Mouse (Mus musculus): ENCODE results near the gene Tm4sf4. TPM values are rescaled to one million over a fixed set of nuclear protein-coding genes. Genes with fewer than 3 reads are reported as not detected.

Tm4sf4 gene
- polyA plus RNA-seq (2012; rRNA removed), result 6.4 and 13.8 TPM in 2 replicates

DNA sequence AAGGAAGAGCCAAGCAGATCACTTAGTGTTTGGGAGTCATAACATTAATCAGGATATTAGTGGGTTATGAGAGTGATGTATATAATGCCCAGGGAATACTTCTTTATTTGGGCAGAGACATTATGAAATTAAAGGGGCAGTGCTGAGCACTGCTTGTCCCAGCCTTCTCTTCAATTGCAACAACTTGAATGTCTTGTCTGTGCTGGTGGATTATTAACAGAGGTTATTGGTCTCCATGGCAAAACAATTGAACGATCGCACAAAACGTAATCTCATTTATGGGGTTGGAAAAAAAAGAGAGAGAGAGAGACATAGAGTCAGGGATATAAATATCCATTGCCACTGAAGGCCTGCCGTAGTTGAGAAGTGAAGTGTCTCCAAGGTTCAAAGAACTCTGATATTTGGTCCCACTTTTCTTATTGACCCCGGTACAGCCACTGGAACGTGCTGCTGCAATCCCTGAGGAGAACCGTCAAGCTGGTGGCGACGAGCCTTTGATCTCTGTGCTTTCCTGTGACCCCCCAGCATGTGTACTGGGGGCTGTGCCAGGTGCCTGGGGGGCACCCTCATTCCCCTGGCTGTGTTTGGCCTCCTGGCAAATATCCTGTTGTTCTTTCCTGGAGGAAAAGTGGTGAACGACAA lies at the start of gene Tm4sf4:
Gene Tm4sf4, plus strand, starts transcription at position 226 of the 642 bp plus-strand sequence.
- DNase-seq (ENCODE audit: low read depth), result no peak

DNA sequence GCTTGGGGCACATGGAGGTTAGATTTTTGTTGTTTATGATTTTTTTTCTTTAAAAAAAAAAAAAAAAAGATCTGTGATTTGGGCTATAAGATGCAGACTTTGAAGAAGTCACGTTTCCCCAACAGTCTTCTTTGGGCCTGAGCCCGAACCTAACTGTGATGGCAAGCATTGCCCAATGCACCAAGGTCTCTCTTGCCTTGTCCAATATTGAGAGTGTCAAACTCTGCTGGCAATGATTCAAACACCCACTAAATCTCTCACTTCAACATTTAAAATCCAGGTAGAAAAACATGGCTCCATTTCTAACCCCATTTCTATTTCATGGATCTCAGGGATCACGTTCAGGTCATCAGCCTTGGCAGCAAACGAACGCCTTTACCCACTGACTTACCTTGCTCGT lies 38.7 kb upstream of the Tm4sf4 start:
- DNase-seq (ENCODE audit: low read depth), result no peak

DNA sequence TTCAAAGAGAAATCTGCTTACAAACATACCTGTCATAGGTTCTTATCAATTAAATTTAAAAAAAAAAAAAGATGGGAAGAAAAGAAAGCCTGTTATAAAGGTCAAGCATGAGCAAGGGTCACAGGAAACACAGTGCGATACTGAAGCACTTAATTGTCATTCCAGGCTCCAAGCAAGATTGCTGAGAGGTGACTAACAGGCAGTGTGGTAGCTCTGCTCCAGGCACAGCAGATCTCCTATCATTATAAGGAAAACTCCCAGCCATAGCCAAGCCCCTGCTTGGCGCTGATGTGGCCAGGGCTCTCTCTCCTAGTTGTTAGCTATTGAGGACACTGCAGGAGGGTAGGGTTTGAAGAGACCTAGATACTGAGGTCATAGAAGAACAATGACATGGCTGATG lies 38.2 kb upstream of the Tm4sf4 start:
- no peak for DNase-seq (ENCODE audit: low read depth)

DNA sequence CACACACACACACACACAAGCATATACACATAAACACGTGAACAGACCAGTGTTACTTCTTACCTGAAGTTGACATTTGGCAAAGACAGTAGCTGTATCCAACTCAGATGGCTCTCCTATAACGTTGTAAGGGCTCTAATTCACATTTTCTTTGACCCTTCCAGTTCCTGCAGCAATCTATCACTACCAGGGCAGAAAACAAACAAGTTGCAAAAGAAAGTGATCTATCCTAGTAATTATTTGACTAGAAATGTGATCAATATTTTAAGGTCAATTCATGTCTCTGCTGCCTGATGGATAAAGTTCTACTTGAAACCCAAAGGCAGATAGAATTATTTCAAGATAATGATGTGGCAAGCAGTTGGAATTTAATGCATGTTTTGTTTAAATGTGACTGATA lies 37.5 kb upstream of the Tm4sf4 start:
- no peak for DNase-seq (ENCODE audit: low read depth)

DNA sequence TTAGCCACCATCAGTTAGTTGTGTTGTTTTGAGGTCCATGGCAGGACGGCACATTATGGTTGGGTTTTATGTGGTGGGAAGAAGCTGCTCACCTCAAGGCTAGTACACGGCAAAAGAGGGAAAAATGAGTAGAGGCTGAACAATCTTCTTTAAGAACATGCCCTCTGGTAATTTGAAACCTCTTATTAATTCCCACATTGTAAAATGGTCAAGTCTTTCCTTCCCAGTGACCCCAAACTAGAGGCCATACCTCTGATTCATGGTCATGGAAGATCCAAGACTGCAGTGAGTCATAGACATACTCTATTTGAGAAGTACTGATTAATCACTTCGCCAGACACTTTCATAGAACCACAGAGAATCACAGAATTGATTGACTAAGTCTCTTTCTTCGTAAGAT lies 13.6 kb upstream of the Tm4sf4 start:
- DNase-seq (ENCODE audit: low read depth), result no peak

DNA sequence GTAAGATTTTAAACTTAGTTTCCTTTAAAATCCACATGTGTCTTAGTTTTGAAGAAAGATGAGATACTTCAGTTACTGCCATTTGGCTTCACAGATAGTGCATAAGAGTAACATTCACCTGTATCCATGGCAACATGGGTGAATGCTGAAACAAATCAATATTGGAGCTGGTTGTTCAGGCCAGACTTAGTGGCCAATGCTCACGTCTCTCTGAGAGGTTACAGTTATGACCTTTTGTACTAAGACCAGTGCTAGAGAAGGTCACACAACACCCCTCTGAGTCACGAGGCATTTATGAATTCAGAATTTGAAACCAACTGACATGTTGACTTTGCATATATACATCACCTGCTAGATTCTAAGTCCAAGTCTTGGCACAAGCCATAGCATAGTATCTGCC lies 4.9 kb upstream of the Tm4sf4 start:
- no peak for DNase-seq (ENCODE audit: low read depth)

DNA sequence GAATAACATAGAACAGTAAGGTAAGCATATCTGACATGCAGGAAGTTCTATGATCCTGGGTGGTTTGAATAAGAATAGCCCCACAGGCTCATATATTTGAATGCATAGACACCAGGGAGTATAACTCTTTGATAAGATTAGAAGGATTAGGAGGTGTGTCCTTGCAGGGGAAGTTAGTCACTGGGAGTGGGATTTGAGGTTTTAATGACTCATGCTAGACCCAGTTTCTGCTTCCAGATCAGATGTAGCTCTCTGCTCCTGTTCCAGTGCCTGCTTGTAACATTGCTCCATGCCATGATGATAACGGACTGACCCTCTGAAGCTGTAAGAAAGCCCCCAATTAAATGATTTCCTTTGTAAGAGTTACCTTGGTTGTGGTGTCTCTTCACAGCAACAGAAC lies 4.5 kb upstream of the Tm4sf4 start:
- DNase-seq (ENCODE audit: low read depth), result no peak

DNA sequence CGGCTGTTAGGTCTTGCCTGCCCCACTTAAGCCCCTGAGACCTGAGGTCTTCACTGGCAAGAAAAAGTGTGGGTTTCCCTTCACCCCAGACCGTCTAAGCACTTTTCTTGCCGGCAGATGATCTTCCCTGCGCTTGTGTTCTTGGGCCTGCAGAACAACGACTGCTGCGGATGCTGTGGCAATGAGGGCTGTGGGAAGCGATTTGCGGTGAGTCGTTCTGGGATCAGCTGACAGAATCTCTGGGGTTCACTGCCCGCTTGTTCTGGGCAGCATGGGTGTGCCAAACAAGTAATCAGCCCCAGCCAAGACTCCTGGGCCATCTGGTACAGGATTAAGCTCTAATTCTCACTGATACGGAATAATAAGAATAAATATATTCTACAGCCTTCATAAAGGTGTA lies 1.2 kb downstream of the Tm4sf4 start:
- no peak for DNase-seq (ENCODE audit: low read depth)

DNA sequence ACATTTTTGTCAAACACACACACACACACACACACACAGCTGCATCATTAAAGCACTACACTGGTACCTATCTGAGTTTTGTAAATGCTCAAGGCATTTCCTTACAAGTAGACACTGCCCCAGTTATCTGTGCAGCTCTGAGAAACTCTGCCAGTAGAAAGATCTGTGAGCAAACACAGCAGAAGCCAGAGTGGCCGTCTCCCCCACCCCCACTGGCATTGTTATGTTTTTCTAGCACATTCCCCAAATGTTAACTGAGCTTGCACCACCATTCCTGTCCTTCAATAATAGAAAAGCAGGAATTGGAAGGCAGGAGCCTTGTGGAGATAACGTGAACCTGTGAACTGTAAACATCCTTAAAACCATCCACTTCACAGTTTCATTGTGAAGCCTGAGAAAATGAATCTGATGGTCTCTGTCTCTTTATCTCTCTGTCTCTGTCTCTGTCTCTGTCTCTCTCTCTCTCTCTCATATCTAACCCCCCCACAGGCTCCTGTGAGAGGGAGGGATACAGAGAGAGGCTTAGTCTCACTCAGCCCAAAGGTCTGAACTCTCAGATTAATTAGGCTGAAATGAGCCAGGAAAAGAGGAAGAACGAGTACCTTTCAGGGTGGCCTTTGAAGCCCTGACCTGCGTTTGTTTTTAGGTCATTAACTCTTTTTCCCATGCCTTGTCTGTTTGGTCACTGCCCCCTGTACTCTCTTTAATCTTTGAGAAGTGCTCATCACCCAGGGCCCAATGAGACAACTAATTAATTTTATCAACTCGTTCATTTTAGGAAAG lies 3.8 kb downstream of the Tm4sf4 start:
- DNase-seq (ENCODE audit: low read depth), result no peak

DNA sequence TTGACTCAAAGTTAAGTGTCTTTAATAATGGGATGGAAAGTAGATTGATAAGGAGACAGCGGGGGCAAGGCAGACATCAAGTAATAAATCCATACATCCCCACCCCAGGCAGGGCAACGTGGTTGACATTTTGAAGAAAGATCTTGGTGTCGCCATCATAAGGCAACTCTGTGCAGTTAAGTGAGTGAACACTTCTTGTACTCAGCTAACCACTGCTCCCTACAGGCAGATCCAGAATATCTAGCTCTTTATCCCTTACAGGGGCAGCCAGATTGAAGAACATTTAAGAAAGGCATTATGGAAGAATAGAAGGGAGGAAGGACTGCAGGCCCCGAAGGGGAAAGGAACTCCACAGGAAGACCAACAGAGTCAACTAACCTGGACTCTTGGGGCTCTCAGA lies 4.4 kb downstream of the Tm4sf4 start:
- DNase-seq (ENCODE audit: low read depth), result no peak

DNA sequence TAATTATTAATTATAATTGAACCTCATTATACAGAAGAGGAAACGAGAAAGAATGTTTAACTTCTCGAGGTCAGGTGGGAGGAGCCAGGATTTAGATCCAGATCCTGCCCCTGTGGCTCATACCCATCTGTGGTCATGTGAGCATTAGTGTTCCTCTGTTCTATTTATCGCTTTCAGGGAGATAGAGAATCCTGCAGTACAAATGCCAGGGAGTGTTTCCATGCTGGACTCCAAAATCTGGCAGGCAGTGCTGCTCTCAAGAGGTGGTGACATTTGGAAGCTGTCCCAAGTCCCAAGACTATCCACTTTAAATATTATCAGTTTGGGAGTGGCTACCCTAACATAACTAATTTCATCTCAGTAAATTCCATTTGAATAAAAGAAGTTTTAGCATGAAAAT lies 6.6 kb downstream of the Tm4sf4 start:
- no peak for DNase-seq (ENCODE audit: low read depth)

DNA sequence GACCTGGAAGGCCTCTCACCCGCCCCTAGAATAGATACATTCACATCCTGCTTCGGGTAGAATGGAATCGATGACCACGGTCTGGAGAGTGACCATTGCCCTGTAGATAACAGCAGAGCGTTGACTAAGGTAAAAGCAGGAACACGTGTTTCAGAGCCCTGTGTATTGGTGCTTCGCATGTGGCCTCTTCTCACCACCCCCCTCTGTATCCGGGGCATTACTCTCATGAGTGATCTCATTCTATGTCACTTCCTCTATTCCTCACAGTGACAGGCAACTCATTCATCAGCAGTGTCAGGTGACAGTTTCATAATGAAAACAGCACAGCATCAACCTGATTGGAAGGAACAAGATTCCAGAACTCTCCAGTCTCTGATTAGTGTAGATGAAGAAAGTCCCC lies 10.2 kb downstream of the Tm4sf4 start:
- no peak for DNase-seq (ENCODE audit: low read depth)

DNA sequence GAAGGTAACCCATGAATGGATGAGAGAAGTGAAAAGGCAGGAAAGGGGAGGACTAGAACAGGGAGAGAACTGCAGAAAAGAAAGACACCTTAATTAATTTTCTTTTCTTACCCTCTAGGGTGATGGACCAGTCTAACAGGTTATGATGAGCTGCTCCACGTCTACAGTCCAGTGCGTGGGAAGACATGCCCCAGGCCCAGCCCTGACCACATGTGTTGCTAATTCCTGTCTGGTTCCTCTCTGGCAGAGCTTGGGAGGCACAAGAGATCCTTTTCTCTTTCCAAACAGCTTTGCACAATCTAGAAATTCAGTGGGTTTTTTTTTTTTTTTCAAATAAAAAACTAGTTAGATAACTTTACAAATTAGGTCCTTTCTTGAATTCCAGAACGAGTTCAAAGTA lies 15.8 kb downstream of the Tm4sf4 start:
- peak; percentile 82 for DNase-seq (ENCODE audit: low read depth)

DNA sequence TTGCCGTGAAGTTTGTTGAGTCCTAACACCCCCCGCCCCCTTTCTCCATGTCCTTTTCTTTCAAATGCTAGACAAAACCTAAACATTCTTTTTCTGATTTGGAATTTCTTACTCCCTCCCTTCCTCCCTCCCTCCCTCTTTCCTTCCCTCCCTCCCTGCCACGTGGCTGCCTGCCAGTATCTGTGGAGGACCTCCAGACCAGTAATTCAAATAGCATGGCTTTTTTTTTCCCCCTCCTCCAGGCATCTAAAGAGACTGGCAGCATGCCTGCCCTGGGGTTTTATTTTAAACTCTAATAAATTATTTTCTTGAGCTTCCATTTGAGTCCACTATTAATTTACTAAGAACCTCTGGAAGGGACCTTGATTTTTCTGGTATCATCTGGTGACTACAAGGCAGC lies 20.6 kb downstream of the Tm4sf4 start:
- DNase-seq (ENCODE audit: low read depth), result no peak

DNA sequence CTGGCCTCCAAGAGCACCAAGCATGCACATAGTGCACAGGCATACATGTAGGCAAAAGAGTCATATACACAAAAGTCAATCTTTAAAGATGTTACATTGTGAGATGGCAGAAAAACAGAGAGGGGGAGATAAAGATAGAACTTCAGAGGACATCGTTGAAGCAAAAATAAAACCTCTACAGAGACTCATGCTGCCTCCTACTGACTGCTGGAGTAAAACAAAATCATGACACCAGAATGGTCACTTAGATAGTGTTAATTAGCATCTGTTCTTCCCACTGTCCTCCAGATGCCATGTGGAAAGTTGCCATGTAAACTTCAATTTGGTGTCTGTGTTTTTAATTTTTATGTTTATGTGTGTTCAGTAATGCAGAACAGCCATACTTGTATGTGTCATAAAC lies 22.8 kb downstream of the Tm4sf4 start:
- no peak for DNase-seq (ENCODE audit: low read depth)

DNA sequence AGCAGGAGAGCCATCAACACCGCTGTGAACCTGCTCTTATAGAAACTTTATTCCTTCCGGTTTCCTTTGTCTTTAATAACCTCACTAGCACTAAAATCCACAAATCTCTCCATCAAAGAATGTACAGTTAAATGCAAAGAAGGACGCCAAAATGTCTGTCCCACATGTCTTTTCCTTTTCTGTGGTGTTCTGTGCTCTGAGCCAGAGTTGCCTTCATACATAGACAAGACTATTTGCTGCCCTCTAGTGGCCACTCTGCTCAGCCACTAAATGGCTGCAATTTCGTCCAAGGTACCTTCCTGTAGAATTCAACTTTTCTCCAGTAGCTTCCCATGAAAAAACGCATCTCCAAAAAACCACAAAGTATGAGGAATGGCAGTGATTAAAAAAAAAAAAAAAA lies 23.3 kb downstream of the Tm4sf4 start:
- no peak for DNase-seq (ENCODE audit: low read depth)

DNA sequence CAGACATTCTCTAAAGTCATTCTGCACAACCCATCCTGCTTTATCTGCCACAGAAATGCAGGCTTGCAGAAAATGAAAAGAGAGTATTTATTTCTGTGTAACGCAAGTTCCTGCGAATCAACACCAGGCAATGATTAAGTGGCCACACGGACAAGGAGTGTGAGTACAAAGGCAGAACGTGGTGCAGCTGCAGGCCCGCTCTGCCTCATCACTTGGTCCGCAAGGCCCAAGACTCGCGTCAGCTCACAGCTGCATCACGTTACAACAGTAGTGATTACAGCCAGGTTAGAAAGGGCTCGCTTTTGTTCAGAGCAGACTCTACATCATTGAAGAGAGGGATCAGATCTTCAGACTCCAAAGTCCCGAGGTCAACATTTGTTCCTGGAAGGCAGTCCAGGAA lies 33.5 kb downstream of the Tm4sf4 start:
- DNase-seq (ENCODE audit: low read depth), result no peak

DNA sequence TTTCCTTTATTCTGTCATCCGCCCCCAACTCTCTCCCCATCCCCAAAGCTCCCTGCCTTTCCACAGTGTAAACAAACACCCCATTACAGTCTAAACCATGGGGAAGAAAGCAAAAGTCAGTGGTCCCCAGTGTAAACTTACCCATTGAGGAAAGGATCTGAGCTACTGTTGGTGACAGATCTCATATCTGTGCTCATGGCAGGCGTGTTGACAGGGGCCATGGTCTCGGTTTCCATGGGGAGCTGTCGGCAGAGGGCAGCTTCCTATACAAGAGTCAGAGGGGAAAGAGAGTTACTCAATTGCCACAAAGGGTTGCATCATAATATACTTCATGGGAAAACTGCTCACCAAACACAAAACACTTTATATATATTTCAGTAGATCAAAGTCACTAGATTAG lies 38.2 kb downstream of the Tm4sf4 start:
- no peak for DNase-seq (ENCODE audit: low read depth)

DNA sequence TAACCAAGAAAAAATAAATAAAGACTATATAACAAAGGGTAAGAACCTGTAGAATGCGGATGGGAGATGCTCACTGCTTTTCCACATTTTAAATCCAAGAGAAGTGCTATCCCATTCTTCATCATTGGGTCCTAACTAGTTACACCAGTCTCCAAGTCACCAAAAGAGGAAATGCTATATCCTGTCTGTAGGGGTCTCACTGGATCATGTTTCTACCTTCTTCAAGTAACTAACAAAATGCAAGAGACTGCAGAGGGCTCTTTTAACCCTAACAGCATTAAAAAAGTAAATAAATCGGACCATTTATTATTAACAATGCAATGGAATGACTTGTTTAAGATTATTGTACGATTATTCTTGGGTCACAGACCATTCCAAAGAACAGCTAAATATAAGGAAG lies 41.2 kb downstream of the Tm4sf4 start:
- no peak for DNase-seq (ENCODE audit: low read depth)

DNA sequence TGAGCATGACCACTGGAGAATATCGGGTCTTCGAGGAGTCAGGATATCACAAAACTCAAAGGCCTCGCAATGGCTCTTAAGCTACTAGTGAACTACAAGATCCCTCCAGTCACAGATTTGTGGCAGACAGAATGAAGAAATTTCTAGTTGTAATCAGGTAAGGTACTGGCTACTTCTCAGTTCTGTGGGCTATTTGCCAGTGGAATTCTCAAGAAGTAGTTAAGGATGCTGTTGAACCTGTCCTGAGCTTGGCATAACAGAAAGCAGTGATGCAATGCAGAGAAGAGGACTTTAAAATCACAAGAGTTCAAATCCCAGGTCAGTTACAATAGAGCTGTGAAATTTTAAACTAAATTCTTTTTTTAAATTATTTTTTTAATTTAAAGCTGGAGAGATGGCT lies 44.2 kb downstream of the Tm4sf4 start:
- peak; percentile 67 for DNase-seq (ENCODE audit: low read depth)

DNA sequence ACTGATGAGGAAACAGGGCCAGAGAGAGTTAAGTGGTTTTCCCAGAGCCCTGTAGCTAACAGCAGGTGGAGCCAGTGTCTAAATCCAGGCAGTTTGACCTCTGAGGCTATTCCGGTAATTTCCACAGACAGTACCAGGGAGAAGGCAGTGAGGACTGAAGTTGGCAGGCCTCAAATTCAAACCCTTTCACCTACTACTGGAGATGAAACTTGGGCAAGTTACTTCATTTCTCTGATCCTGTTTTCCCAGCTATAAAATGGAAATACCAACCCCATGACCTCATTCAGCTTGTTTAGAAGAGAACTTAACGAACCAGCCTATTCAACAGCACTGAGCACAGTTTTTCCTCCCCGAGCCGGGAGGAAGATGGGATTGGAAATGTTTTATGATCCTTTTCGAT lies 45.2 kb downstream of the Tm4sf4 start:
- DNase-seq (ENCODE audit: low read depth), result peak; percentile 88

DNA sequence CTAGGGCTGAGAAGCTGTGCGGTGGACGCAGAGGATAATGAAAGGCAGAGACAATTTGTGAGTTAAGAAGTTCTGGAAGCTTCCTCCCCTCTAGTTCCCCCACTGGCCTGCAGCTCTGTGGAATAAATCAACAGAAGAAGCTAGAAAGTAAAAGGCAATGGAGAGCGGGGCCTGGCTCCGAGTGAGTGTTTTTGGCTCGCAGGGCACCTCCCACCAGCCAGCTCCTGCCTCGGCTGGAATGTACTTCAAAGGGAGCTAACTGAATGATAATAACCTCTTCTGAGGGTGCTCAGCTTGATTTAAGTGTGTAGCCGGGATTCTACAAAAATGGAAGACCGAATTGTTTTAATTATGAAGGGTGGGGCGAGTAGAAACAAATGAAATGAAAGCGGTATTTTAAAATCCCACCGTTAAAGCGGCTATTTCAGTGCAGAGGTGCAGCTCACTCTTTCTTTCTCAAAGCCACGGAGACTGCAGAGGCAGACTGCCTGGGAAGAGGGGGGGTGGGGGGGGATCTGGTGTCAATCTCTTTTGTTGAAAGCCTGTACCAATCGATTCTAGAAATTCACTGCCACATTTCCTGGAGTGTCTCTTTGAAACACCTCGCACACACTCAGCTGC lies 46.0 kb downstream of the Tm4sf4 start:
- no peak for DNase-seq (ENCODE audit: low read depth)

DNA sequence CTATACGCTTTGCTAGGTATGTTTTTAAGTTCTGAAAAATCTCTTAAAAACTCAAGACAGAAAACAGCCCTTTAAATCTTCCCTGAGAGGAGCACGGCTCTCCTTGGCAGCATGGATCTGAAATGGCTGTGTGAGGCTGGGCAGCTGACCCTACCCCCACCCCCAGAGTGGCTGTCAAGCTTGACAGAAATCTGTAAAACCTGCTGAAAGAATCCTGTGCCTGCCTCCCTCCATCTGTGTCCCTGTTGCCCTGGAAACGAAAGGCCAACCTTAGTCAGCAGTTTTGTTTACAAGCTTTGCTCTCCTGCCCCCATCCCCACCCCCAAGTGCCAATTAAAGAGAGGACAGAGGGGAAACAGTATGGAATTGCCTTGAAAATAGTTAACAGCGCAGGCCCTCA lies 47.3 kb downstream of the Tm4sf4 start:
- DNase-seq (ENCODE audit: low read depth), result no peak
